Mouse (Mus musculus) brain, embryonic 14.5 days (tissue): ENCODE results near the gene Pi4ka. TPM values are rescaled to one million over a fixed set of nuclear protein-coding genes. Genes with fewer than 3 reads are reported as not detected.
A peak's percentile ranks its signal among the peaks of the same experiment; 100 is the strongest.

Experiments
- DNase-seq: peaks from one replicate; pipeline ENCODE4 v3.0.0-alpha.2; 2011; ENCODE audit warnings: low read depth
- CTCF ChIP-seq: fragments of 200-500 bp; IDR thresholded peaks from 2 replicates; pipeline ENCODE4 v1.5.1; 2012; ENCODE audit warnings: inconsistent platforms, mild to moderate bottlenecking, moderate library complexity, borderline replicate concordance; ENCODE audit not compliant: insufficient read depth, insufficient read length; ENCODE audit errors: extremely low read depth
- POLR2A ChIP-seq: fragments of 200-500 bp; IDR thresholded peaks from 2 replicates; pipeline ENCODE4 v1.6.1; 2012; ENCODE audit warnings: mild to moderate bottlenecking, inconsistent platforms, borderline replicate concordance; ENCODE audit not compliant: poor library complexity, insufficient read depth, insufficient read length, severe bottlenecking; ENCODE audit errors: extremely low read depth
- polyA plus RNA-seq: library from polyadenylated mRNA; depleted of rRNA; stranded (reverse); fragments of >200 nt; gene quantifications from 2 replicates; pipeline ENCODE4 v1.2.3, GENCODE M21; 2012

The Pi4ka gene
- polyA plus RNA-seq, 1 experiment = 151 TPM

- no peak for DNase-seq
- TF ChIP-seq POLR2A (no peak), CTCF (no peak)
Measured at GRCm38 (mm10) chr16:17329848-17330570, 76.1 kb downstream of the Pi4ka start.

GRCm38 (mm10) chr16:17326064-17326463 is 80.0 kb downstream of the Pi4ka start:
- DNase-seq = no peak
- TF ChIP-seq POLR2A (no peak), CTCF (no peak)

GRCm38 (mm10) chr16:17324745-17325144 is 81.4 kb downstream of the Pi4ka start:
- TF ChIP-seq POLR2A (no peak), CTCF (no peak)
- DNase-seq = no peak

- peak; percentile 39 for DNase-seq
- TF ChIP-seq CTCF (no peak), POLR2A (no peak)
Measured at GRCm38 (mm10) chr16:17321481-17321880, 84.6 kb downstream of the Pi4ka start.

GRCm38 (mm10) chr16:17316554-17316953 is 89.6 kb downstream of the Pi4ka start:
- no peak for DNase-seq
- TF ChIP-seq CTCF (no peak), POLR2A (no peak)

- TF ChIP-seq CTCF (no peak), POLR2A (no peak)
- DNase-seq = no peak
Measured at GRCm38 (mm10) chr16:17312531-17312930, 93.6 kb downstream of the Pi4ka start.

GRCm38 (mm10) chr16:17309036-17309435 is 97.1 kb downstream of the Pi4ka start:
- DNase-seq = no peak
- TF ChIP-seq POLR2A (no peak), CTCF (no peak)

GRCm38 (mm10) chr16:17307461-17307860 is 98.7 kb downstream of the Pi4ka start:
- DNase-seq = no peak
- TF ChIP-seq POLR2A (no peak), CTCF (no peak)

GRCm38 (mm10) chr16:17303521-17304245 is 102.4 kb downstream of the Pi4ka start:
- no peak for DNase-seq

GRCm38 (mm10) chr16:17300818-17301217 is 105.3 kb downstream of the Pi4ka start:
- no peak for TF ChIP-seq POLR2A
- TF ChIP-seq CTCF = no peak
- no peak for DNase-seq

More at GRCm38 (mm10) chr16:17303521-17304245, 102.4 kb downstream of the Pi4ka start:
- TF ChIP-seq CTCF (no peak), POLR2A (no peak)

- DNase-seq = peak; percentile 74
- TF ChIP-seq POLR2A (no peak), CTCF (peak; percentile 97)
Measured at GRCm38 (mm10) chr16:17292751-17293150, 113.4 kb downstream of the Pi4ka start.

- no peak for DNase-seq
- TF ChIP-seq CTCF = no peak
- no peak for TF ChIP-seq POLR2A
Measured at GRCm38 (mm10) chr16:17291016-17291415, 115.1 kb downstream of the Pi4ka start.

- TF ChIP-seq CTCF = no peak
- TF ChIP-seq POLR2A = no peak
- no peak for DNase-seq
Measured at GRCm38 (mm10) chr16:17287103-17287502, 119.0 kb downstream of the Pi4ka start.
